Mouse (Mus musculus) megakaryocyte, embryonic 14.5 days (primary cell): ENCODE results near the gene Fbln5. TPM values are rescaled to one million over a fixed set of nuclear protein-coding genes. Genes with fewer than 3 reads are reported as not detected.

Experiments
- H3K27me3 ChIP-seq: replicated peaks from 2 replicates; pipeline ENCODE3; 2012; ENCODE audit warnings: inconsistent platforms
- H3K36me3 ChIP-seq: replicated peaks from 2 replicates; pipeline ENCODE3; 2012; ENCODE audit warnings: low read length, inconsistent platforms, mixed read lengths
- H3K4me1 ChIP-seq: 2 replicates; pipeline ENCODE4 v1.6.1; 2012; ENCODE audit warnings: inconsistent platforms
- H3K4me3 ChIP-seq: replicated peaks from 2 replicates; pipeline ENCODE3; 2012; ENCODE audit warnings: moderate library complexity, mild to moderate bottlenecking, inconsistent platforms
- H3K9me3 ChIP-seq: 2 replicates; pipeline ENCODE4 v1.6.1; 2012; ENCODE audit warnings: inconsistent platforms
- FLI1 ChIP-seq: IDR thresholded peaks from 2 replicates; pipeline ENCODE4 v1.6.1; 2012; ENCODE audit warnings: low read length, inconsistent platforms, mixed read lengths
- GATA1 ChIP-seq: IDR thresholded peaks from 3 replicates; pipeline ENCODE4 v1.6.1; 2012; ENCODE audit warnings: mixed read lengths, low read length, inconsistent platforms, borderline replicate concordance
- polyA plus RNA-seq: library from polyadenylated mRNA; stranded (reverse); fragments of >175 nt; gene quantifications from 2 replicates; pipeline ENCODE4 v1.2.3, GENCODE M21; 2012; ENCODE audit warnings: low replicate concordance; ENCODE audit not compliant: insufficient read depth

Gene Fbln5
- polyA plus RNA-seq, 1 experiment, result not detected

- no peaks in the 10 kb centered on the region for H3K36me3 ChIP-seq
- H3K27me3 ChIP-seq, result peaks cover 4% of the 10 kb centered on the region
- no peaks in the 10 kb centered on the region for H3K9me3 ChIP-seq
- no peaks in the 10 kb centered on the region for H3K4me1 ChIP-seq
- TF ChIP-seq GATA1 (no peak), FLI1 (no peak)
- no peak overlapping the region for H3K4me3 ChIP-seq
Observed at GRCm38 (mm10) chr12:101792684-101793083, 26.2 kb downstream of the Fbln5 start.

GRCm38 (mm10) chr12:101789767-101790166, 29.1 kb downstream of the Fbln5 start:
- H3K4me3 ChIP-seq, result no peak overlapping the region

GRCm38 (mm10) chr12:101789250-101789649, 29.6 kb downstream of the Fbln5 start:
- Histone ChIP-seq H3K4me1 (no peaks in the 10 kb centered on the region), H3K4me3 (no peak overlapping the region), H3K36me3 (no peaks in the 10 kb centered on the region), H3K9me3 (peaks cover 4% of the 10 kb centered on the region; the same call in 1 of the 2 replicates), H3K27me3 (peaks cover 3% of the 10 kb centered on the region)
- TF ChIP-seq GATA1, result no peak

More at GRCm38 (mm10) chr12:101789767-101790166, 29.1 kb downstream of the Fbln5 start:
- TF ChIP-seq FLI1, result no peak
- no peak for TF ChIP-seq GATA1
- no peaks in the 10 kb centered on the region for H3K36me3 ChIP-seq
- H3K9me3 ChIP-seq, result peaks cover 4% of the 10 kb centered on the region; the same call in 1 of the 2 replicates
- peaks cover 3% of the 10 kb centered on the region for H3K27me3 ChIP-seq
- no peaks in the 10 kb centered on the region for H3K4me1 ChIP-seq

- H3K4me1 ChIP-seq, result no peaks in the 10 kb centered on the region
Observed at GRCm38 (mm10) chr12:101782787-101783186, 36.1 kb downstream of the Fbln5 start.

GRCm38 (mm10) chr12:101780915-101781314, 37.9 kb downstream of the Fbln5 start:
- Histone ChIP-seq H3K4me3 (no peak overlapping the region), H3K9me3 (peaks cover 4% of the 10 kb centered on the region; the same call in 1 of the 2 replicates), H3K4me1 (no peaks in the 10 kb centered on the region), H3K36me3 (no peaks in the 10 kb centered on the region), H3K27me3 (no peaks in the 10 kb centered on the region)
- TF ChIP-seq GATA1, result no peak

More at GRCm38 (mm10) chr12:101782787-101783186, 36.1 kb downstream of the Fbln5 start:
- TF ChIP-seq GATA1 (no peak), FLI1 (no peak)
- Histone ChIP-seq H3K4me3 (no peak overlapping the region), H3K36me3 (no peaks in the 10 kb centered on the region), H3K27me3 (no peaks in the 10 kb centered on the region), H3K9me3 (peaks cover 4% of the 10 kb centered on the region; the same call in 1 of the 2 replicates)

- no peak overlapping the region for H3K4me3 ChIP-seq
- H3K4me1 ChIP-seq, result no peaks in the 10 kb centered on the region
- no peaks in the 10 kb centered on the region for H3K9me3 ChIP-seq
- peaks cover 3% of the 10 kb centered on the region for H3K27me3 ChIP-seq
- TF ChIP-seq FLI1 (no peak), GATA1 (no peak)
- no peaks in the 10 kb centered on the region for H3K36me3 ChIP-seq
Observed at GRCm38 (mm10) chr12:101777613-101778325, 41.1 kb downstream of the Fbln5 start.

GRCm38 (mm10) chr12:101776383-101776782, 42.5 kb downstream of the Fbln5 start:
- Histone ChIP-seq H3K9me3 (no peaks in the 10 kb centered on the region), H3K36me3 (no peaks in the 10 kb centered on the region), H3K4me3 (no peak overlapping the region), H3K27me3 (peaks cover 3% of the 10 kb centered on the region), H3K4me1 (no peaks in the 10 kb centered on the region)
- TF ChIP-seq GATA1 (no peak), FLI1 (no peak)

GRCm38 (mm10) chr12:101774116-101774515, 44.7 kb downstream of the Fbln5 start:
- TF ChIP-seq FLI1 (no peak), GATA1 (no peak)
- Histone ChIP-seq H3K4me3 (no peak overlapping the region), H3K9me3 (no peaks in the 10 kb centered on the region), H3K4me1 (no peaks in the 10 kb centered on the region), H3K27me3 (peaks cover 3% of the 10 kb centered on the region), H3K36me3 (no peaks in the 10 kb centered on the region)

GRCm38 (mm10) chr12:101772962-101773361, 45.9 kb downstream of the Fbln5 start:
- Histone ChIP-seq H3K4me3 (no peak overlapping the region), H3K36me3 (no peaks in the 10 kb centered on the region), H3K27me3 (peaks cover 3% of the 10 kb centered on the region), H3K9me3 (no peaks in the 10 kb centered on the region), H3K4me1 (no peaks in the 10 kb centered on the region)
- no peak for TF ChIP-seq FLI1
- no peak for TF ChIP-seq GATA1

GRCm38 (mm10) chr12:101770283-101771015, 48.4 kb downstream of the Fbln5 start:
- no peaks in the 10 kb centered on the region for H3K36me3 ChIP-seq
- peaks cover 9% of the 10 kb centered on the region; the same call in 1 of the 2 replicates for H3K4me1 ChIP-seq
- H3K4me3 ChIP-seq, result no peak overlapping the region
- H3K9me3 ChIP-seq, result no peaks in the 10 kb centered on the region
- H3K27me3 ChIP-seq, result peaks cover 2% of the 10 kb centered on the region
- TF ChIP-seq GATA1, result no peak
- no peak for TF ChIP-seq FLI1
